Mouse (Mus musculus): ENCODE results near the gene Gpm6b. TPM values are rescaled to one million over a fixed set of nuclear protein-coding genes. Genes with fewer than 3 reads are reported as not detected.

Gpm6b gene
- polyA plus RNA-seq, 1 experiment from 2014 or later = 39.6 TPM

- ATAC-seq (ENCODE audit: insufficient read depth, low FRiP score) = no peak
- Histone ChIP-seq H3K27me3 (ENCODE audit: control insufficient read depth, insufficient read depth, low read length) (peaks cover 5% of the 10 kb centered on the region; the same call in 1 of the 2 replicates), H3K27ac (ENCODE audit: low read length) (no peak overlapping the region), H3K4me2 (ENCODE audit: low read depth, low read length) (no peak overlapping the region), H3K4me1 (ENCODE audit: control insufficient read depth, insufficient read depth, low read length) (no peaks in the 10 kb centered on the region), H3K4me3 (replicated peaks; ENCODE audit: low read length) (no peak overlapping the region), H3K36me3 (ENCODE audit: control insufficient read depth, insufficient read depth, low read length) (no peaks in the 10 kb centered on the region), H3K9ac (ENCODE audit: low read length) (no peak overlapping the region), H3K9me3 (replicated peaks; ENCODE audit: control insufficient read depth, low read length) (no peaks in the 10 kb centered on the region)
- 88% methylated on average over 3 of the region's 3 CpGs for WGBS
Observed at GRCm38 (mm10) chrX:166356276-166356675, 117.6 kb downstream of the Gpm6b start.

DNA sequence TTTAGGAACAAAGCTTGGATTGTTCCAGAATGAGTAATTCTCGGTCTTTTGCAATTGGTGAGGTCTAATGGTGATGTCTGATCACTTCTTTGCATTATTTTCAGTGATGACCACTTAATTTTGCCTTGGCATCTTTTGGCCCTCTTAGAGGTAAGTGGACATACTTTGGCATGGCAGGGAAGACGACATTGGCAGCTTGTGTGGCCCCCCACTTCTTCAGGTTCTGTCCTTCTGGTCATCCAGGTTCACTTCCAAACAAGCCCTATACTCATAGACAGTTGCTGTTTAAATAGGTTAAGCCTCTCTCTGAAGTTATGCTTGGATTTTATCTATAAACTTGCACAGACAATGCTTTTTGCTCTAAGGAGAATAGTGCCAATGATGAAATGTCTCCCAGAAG lies 120.2 kb downstream of the Gpm6b start:
- 70% methylated on average over 2 of the region's 2 CpGs for WGBS
- no peak overlapping the region for H3K4me2 ChIP-seq (ENCODE audit: low read depth, low read length)
- no peaks in the 10 kb centered on the region for H3K4me1 ChIP-seq (ENCODE audit: control insufficient read depth, insufficient read depth, low read length)
- peaks cover 5% of the 10 kb centered on the region; the same call in 1 of the 2 replicates for H3K27me3 ChIP-seq (ENCODE audit: control insufficient read depth, insufficient read depth, low read length)
- H3K27ac ChIP-seq (ENCODE audit: low read length) = no peak overlapping the region
- H3K9ac ChIP-seq (ENCODE audit: low read length) = no peak overlapping the region
- no peaks in the 10 kb centered on the region for H3K9me3 ChIP-seq (replicated peaks; ENCODE audit: control insufficient read depth, low read length)
- no peak for ATAC-seq (ENCODE audit: insufficient read depth, low FRiP score)
- no peak overlapping the region for H3K4me3 ChIP-seq (replicated peaks; ENCODE audit: low read length)
- H3K36me3 ChIP-seq (ENCODE audit: control insufficient read depth, insufficient read depth, low read length) = no peaks in the 10 kb centered on the region

DNA sequence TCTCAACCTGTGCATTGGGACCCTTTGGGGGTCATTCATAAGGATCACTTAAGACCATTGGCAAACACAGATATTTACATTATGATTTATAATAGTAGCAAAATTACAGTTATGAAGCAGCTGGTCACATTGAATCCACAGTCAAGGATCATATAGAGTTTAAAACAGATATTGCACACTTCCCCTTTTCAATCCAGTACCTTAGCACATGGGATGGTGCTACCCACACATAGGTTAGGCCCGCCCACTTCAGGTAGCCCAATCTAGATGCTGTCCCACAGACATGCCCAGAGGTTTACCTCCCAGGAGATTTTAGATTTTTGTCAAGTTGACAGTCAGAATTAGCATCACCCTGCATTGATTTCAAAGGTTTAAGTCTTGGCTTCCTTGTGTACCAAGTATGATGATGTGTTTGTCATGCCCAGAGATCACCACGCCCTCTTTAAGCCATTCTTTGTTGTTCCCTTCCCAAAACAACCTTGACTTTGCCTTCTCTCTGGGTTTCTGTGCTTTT lies 121.3 kb downstream of the Gpm6b start:
- no peak for ATAC-seq (ENCODE audit: insufficient read depth, low FRiP score)

GRCm38 (mm10) chrX:166360455-166360854 lies 121.7 kb downstream of the Gpm6b start:
- no peak overlapping the region for H3K27ac ChIP-seq (ENCODE audit: low read length)
- H3K36me3 ChIP-seq (ENCODE audit: control insufficient read depth, insufficient read depth, low read length) = no peaks in the 10 kb centered on the region
- no peak overlapping the region for H3K9ac ChIP-seq (ENCODE audit: low read length)
- H3K9me3 ChIP-seq (replicated peaks; ENCODE audit: control insufficient read depth, low read length) = no peaks in the 10 kb centered on the region
- no peaks in the 10 kb centered on the region for H3K4me1 ChIP-seq (ENCODE audit: control insufficient read depth, insufficient read depth, low read length)
- no peak overlapping the region for H3K4me3 ChIP-seq (replicated peaks; ENCODE audit: low read length)
- H3K4me2 ChIP-seq (ENCODE audit: low read depth, low read length) = no peak overlapping the region
- peaks cover 4% of the 10 kb centered on the region; the same call in 1 of the 2 replicates for H3K27me3 ChIP-seq (ENCODE audit: control insufficient read depth, insufficient read depth, low read length)
- ATAC-seq (ENCODE audit: insufficient read depth, low FRiP score) = no peak
- 74% methylated on average over 4 of the region's 4 CpGs for WGBS

More for the DNA sequence above, 121.3 kb downstream of the Gpm6b start:
- no peaks in the 10 kb centered on the region for H3K9me3 ChIP-seq (replicated peaks; ENCODE audit: control insufficient read depth, low read length)
- H3K27me3 ChIP-seq (ENCODE audit: control insufficient read depth, insufficient read depth, low read length) = peaks cover 5% of the 10 kb centered on the region; the same call in 1 of the 2 replicates
- H3K27ac ChIP-seq (ENCODE audit: low read length) = no peak overlapping the region
- no peaks in the 10 kb centered on the region for H3K36me3 ChIP-seq (ENCODE audit: control insufficient read depth, insufficient read depth, low read length)
- WGBS = 85% methylated on average over 2 of the region's 2 CpGs
- no peak overlapping the region for H3K9ac ChIP-seq (ENCODE audit: low read length)
- no peak overlapping the region for H3K4me2 ChIP-seq (ENCODE audit: low read depth, low read length)
- no peaks in the 10 kb centered on the region for H3K4me1 ChIP-seq (ENCODE audit: control insufficient read depth, insufficient read depth, low read length)
- no peak overlapping the region for H3K4me3 ChIP-seq (replicated peaks; ENCODE audit: low read length)

- H3K36me3 ChIP-seq (ENCODE audit: control insufficient read depth, insufficient read depth, low read length) = no peaks in the 10 kb centered on the region
- H3K9ac ChIP-seq (ENCODE audit: low read length) = no peak overlapping the region
- ATAC-seq (ENCODE audit: insufficient read depth, low FRiP score) = no peak
- no peak overlapping the region for H3K4me3 ChIP-seq (replicated peaks; ENCODE audit: low read length)
- H3K4me2 ChIP-seq (ENCODE audit: low read depth, low read length) = no peak overlapping the region
- H3K27me3 ChIP-seq (ENCODE audit: control insufficient read depth, insufficient read depth, low read length) = peaks cover 3% of the 10 kb centered on the region; the same call in 1 of the 2 replicates
- 79% methylated on average over 8 of the region's 8 CpGs for WGBS
- no peak overlapping the region for H3K27ac ChIP-seq (ENCODE audit: low read length)
- H3K4me1 ChIP-seq (ENCODE audit: control insufficient read depth, insufficient read depth, low read length) = no peaks in the 10 kb centered on the region
- H3K9me3 ChIP-seq (replicated peaks; ENCODE audit: control insufficient read depth, low read length) = no peaks in the 10 kb centered on the region
Observed at GRCm38 (mm10) chrX:166365458-166366213, 126.9 kb downstream of the Gpm6b start.

DNA sequence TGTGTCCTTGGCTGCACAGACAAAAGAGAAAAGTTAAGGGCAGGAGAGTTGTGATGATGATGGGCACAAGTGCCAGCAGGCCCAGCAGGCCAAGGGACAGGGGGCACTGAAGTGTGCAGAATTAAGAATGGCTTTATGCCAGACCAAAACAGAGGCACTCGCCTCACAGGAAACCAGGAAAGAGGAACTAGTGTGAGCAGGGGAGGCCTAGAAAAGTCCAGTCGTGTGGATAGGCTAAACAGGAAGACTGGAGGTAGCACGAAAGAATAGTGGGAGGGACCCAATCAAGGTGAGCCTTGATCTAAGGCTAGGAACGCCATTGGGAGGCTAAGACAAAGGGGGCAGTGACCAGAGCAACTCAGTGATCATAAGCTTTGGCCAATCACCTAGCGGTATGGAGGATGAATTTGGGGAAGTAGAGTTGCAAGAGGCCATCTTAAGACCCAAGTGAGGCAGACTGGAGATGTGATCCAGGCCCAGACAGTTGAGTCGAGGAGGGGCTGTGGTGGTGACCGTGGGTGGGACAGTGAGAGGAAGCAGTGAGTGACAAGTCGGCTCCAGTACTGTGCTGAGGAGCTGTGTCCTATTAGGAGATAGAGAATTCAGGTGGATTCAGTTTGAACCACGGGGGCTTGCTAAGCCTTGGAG lies 138.1 kb downstream of the Gpm6b start:
- Histone ChIP-seq H3K27ac (ENCODE audit: low read length) (no peak overlapping the region), H3K9me3 (replicated peaks; ENCODE audit: control insufficient read depth, low read length) (no peaks in the 10 kb centered on the region), H3K4me2 (ENCODE audit: low read depth, low read length) (no peak overlapping the region), H3K4me3 (replicated peaks; ENCODE audit: low read length) (no peak overlapping the region), H3K27me3 (ENCODE audit: control insufficient read depth, insufficient read depth, low read length) (no peaks in the 10 kb centered on the region; the same call in 1 of the 2 replicates), H3K4me1 (ENCODE audit: control insufficient read depth, insufficient read depth, low read length) (no peaks in the 10 kb centered on the region), H3K36me3 (ENCODE audit: control insufficient read depth, insufficient read depth, low read length) (no peaks in the 10 kb centered on the region), H3K9ac (ENCODE audit: low read length) (no peak overlapping the region)
- ATAC-seq (ENCODE audit: insufficient read depth, low FRiP score) = no peak
- WGBS = 69% methylated on average over 9 of the region's 9 CpGs

DNA sequence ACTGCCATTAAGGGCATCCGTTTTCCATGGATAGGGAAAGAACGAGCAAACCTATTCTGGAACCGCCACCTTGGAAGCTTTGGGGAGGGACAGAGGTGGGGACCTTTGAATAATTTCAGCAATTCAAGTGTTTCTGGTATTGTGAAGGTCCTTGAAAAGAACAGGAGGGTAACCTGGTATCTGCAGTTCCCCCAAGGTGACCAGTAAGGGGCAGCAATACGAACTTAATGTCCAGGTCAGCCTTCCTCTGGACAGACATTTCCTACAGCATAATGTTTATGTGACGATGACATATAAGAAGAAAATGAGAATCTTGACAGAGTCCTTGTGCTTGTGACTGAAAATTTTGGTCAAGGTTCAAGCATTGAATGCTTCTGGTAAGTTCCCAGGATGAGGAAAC lies 139.9 kb downstream of the Gpm6b start:
- Histone ChIP-seq H3K4me3 (replicated peaks; ENCODE audit: low read length) (no peak overlapping the region), H3K9me3 (replicated peaks; ENCODE audit: control insufficient read depth, low read length) (no peaks in the 10 kb centered on the region), H3K36me3 (ENCODE audit: control insufficient read depth, insufficient read depth, low read length) (no peaks in the 10 kb centered on the region), H3K4me1 (ENCODE audit: control insufficient read depth, insufficient read depth, low read length) (no peaks in the 10 kb centered on the region), H3K4me2 (ENCODE audit: low read depth, low read length) (no peak overlapping the region), H3K27me3 (ENCODE audit: control insufficient read depth, insufficient read depth, low read length) (no peaks in the 10 kb centered on the region; the same call in 1 of the 2 replicates), H3K27ac (ENCODE audit: low read length) (no peak overlapping the region), H3K9ac (ENCODE audit: low read length) (no peak overlapping the region)
- 89% methylated on average over 5 of the region's 5 CpGs for whole genome bisulfite sequencing
- ATAC-seq (ENCODE audit: insufficient read depth, low FRiP score) = no peak

GRCm38 (mm10) chrX:166383606-166384005 lies 144.9 kb downstream of the Gpm6b start:
- Histone ChIP-seq H3K9ac (ENCODE audit: low read length) (no peak overlapping the region), H3K4me1 (ENCODE audit: control insufficient read depth, insufficient read depth, low read length) (no peaks in the 10 kb centered on the region), H3K9me3 (replicated peaks; ENCODE audit: control insufficient read depth, low read length) (no peaks in the 10 kb centered on the region), H3K27ac (ENCODE audit: low read length) (no peak overlapping the region), H3K27me3 (ENCODE audit: control insufficient read depth, insufficient read depth, low read length) (no peaks in the 10 kb centered on the region; the same call in 1 of the 2 replicates), H3K4me2 (ENCODE audit: low read depth, low read length) (no peak overlapping the region), H3K36me3 (ENCODE audit: control insufficient read depth, insufficient read depth, low read length) (no peaks in the 10 kb centered on the region), H3K4me3 (replicated peaks; ENCODE audit: low read length) (no peak overlapping the region)
- no peak for ATAC-seq (ENCODE audit: insufficient read depth, low FRiP score)
- WGBS = 82% methylated on average over 2 of the region's 2 CpGs

DNA sequence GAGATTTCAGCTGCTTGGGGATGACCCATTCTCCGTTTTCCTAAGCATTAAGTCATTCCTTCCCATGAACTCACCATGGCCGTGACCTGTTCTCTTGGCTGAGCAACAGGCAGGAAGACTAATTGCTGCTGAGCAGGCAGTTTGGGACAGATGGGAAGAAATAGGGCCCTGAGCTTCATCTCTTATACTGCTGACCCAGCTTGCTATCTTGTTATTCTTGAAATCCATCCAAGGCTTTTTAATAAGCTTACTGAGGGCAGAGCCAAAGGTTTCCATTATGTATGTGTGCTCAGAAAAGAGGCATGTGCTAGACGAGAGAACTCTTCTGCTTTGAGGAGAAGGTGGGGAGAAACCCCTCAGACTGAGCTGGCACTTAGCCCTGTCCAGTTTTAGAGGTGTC lies 146.2 kb downstream of the Gpm6b start:
- Histone ChIP-seq H3K4me3 (replicated peaks; ENCODE audit: low read length) (no peak overlapping the region), H3K36me3 (ENCODE audit: control insufficient read depth, insufficient read depth, low read length) (no peaks in the 10 kb centered on the region), H3K9me3 (replicated peaks; ENCODE audit: control insufficient read depth, low read length) (no peaks in the 10 kb centered on the region), H3K4me2 (ENCODE audit: low read depth, low read length) (no peak overlapping the region), H3K9ac (ENCODE audit: low read length) (no peak overlapping the region), H3K27ac (ENCODE audit: low read length) (no peak overlapping the region), H3K4me1 (ENCODE audit: control insufficient read depth, insufficient read depth, low read length) (no peaks in the 10 kb centered on the region), H3K27me3 (ENCODE audit: control insufficient read depth, insufficient read depth, low read length) (no peaks in the 10 kb centered on the region; the same call in 1 of the 2 replicates)
- peak; percentile 58 for ATAC-seq (ENCODE audit: insufficient read depth, low FRiP score)
- WGBS = 52% methylated on average over 3 of the region's 3 CpGs
